Mouse (Mus musculus): ENCODE results near the gene Pgm5. TPM values are rescaled to one million over a fixed set of nuclear protein-coding genes. Genes with fewer than 3 reads are reported as not detected.

The Pgm5 gene
- polyA plus RNA-seq, 1 experiment from 2014 or later: 1.8 TPM

DNA sequence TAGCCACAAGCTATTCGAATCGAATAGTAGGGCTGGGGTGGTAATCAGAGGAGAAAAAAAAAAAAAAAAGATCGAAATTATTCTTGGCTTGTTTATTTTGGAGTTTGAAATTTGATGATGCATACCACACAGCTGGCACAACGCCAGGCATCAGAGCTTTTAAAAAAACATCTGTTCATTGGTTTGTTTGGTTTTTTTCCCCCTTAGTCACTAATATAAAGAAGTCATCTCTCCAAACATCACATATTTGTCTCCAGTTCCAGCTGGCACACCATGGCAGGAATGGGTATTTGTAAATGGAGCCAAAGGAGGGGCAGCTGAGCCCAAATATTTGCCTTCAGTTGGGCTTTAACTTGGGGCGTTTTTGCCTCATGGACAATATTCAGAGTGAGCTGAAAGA lies 131.0 kb downstream of the Pgm5 start:
- Histone ChIP-seq H3K9ac (ENCODE audit: low read depth, low read length) (no peak overlapping the region), H3K27ac (ENCODE audit: low read depth, low read length) (no peak overlapping the region), H3K27me3 (ENCODE audit: control insufficient read depth, insufficient read depth, low read length) (no peaks in the 10 kb centered on the region), H3K9me3 (ENCODE audit: control insufficient read depth, low read length) (no peaks in the 10 kb centered on the region), H3K4me2 (replicated peaks; ENCODE audit: low read depth, low read length) (no peak overlapping the region), H3K4me3 (ENCODE audit: low read length) (no peak overlapping the region), H3K4me1 (ENCODE audit: control insufficient read depth, insufficient read depth, low read length) (0 out of 2 replicates have a peak, but pooled peaks cover 2% of the 10 kb centered on the region), H3K36me3 (ENCODE audit: control insufficient read depth, insufficient read depth, low read length) (no peaks in the 10 kb centered on the region)
- no peak for ATAC-seq (ENCODE audit: low FRiP score, low TSS enrichment)
- WGBS: 53% methylated on average over 5 of the region's 5 CpGs

DNA sequence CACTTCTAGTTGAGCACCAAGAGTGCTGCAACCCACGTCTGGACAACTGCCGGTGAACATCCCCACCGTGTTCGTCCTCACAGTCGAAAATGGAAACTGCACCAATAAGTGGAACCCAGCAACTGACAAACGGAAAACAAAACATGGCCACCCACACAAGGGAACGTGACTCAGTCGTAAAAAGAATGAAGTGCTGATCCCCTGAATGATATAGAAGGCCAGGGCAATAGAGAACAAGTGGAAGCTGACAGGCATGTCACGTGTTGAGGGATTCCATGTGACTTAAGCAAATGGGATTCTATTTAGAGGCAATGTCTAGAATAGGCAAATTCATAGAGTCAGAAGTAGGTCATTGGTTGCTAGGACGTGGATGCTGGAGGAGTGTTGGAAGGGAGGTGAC lies 137.3 kb downstream of the Pgm5 start:
- Histone ChIP-seq H3K27ac (ENCODE audit: low read depth, low read length) (no peak overlapping the region), H3K36me3 (ENCODE audit: control insufficient read depth, insufficient read depth, low read length) (no peaks in the 10 kb centered on the region), H3K27me3 (ENCODE audit: control insufficient read depth, insufficient read depth, low read length) (no peaks in the 10 kb centered on the region), H3K9me3 (ENCODE audit: control insufficient read depth, low read length) (no peaks in the 10 kb centered on the region), H3K4me2 (replicated peaks; ENCODE audit: low read depth, low read length) (no peak overlapping the region), H3K4me1 (ENCODE audit: control insufficient read depth, insufficient read depth, low read length) (no peaks in the 10 kb centered on the region), H3K9ac (ENCODE audit: low read depth, low read length) (no peak overlapping the region), H3K4me3 (ENCODE audit: low read length) (no peak overlapping the region)
- WGBS: 58% methylated on average over 10 of the region's 10 CpGs
- ATAC-seq (ENCODE audit: low FRiP score, low TSS enrichment): no peak

DNA sequence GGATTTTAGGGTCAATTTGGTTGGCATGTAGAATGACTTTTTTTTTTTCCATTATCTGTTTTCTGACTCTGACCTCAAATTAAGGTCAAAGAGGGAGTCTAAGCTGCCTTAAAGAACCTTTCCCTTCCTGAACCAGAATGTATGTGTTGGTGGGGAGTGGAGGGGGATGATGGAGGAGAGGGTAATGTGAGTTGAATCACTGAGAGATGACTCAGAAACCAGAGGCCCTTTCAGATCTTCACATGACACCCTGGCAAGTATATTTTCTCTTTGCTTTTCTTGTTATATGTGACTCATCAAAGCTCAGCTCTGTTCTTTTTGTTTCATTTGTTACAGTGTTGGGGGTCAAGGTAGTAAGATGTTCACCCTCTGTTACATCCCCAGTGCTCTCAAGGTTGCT lies 141.2 kb downstream of the Pgm5 start:
- H3K4me3 ChIP-seq (ENCODE audit: low read length): no peak overlapping the region
- H3K27me3 ChIP-seq (ENCODE audit: control insufficient read depth, insufficient read depth, low read length): no peaks in the 10 kb centered on the region
- no peak overlapping the region for H3K27ac ChIP-seq (ENCODE audit: low read depth, low read length)
- H3K9me3 ChIP-seq (ENCODE audit: control insufficient read depth, low read length): no peaks in the 10 kb centered on the region
- no peak overlapping the region for H3K4me2 ChIP-seq (replicated peaks; ENCODE audit: low read depth, low read length)
- ATAC-seq (ENCODE audit: low FRiP score, low TSS enrichment): no peak
- H3K4me1 ChIP-seq (ENCODE audit: control insufficient read depth, insufficient read depth, low read length): no peaks in the 10 kb centered on the region
- no peak overlapping the region for H3K9ac ChIP-seq (ENCODE audit: low read depth, low read length)
- no peaks in the 10 kb centered on the region for H3K36me3 ChIP-seq (ENCODE audit: control insufficient read depth, insufficient read depth, low read length)

DNA sequence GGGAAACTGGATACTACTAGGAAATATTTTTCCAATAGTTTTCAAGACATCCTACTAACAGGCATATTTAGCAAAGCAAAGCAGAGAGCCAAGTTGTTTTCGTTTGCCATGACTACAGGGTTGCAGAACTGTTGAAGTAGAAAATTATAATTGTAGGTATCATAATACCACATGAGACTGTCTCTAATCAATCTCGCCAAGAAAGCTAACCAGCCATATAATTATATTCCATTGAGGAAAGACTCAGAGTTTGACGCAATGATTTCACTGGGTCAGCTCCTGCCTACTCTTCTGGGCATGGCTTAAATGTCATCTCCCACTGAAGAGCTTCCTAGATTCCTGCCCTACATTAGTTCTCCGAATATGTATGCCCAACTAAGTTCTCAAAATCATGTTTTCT lies 142.2 kb downstream of the Pgm5 start:
- no peaks in the 10 kb centered on the region for H3K27me3 ChIP-seq (ENCODE audit: control insufficient read depth, insufficient read depth, low read length)
- 86% methylated on average over 4 of the region's 4 CpGs for WGBS
- H3K9me3 ChIP-seq (ENCODE audit: control insufficient read depth, low read length): no peaks in the 10 kb centered on the region
- ATAC-seq (ENCODE audit: low FRiP score, low TSS enrichment): no peak
- H3K4me2 ChIP-seq (replicated peaks; ENCODE audit: low read depth, low read length): no peak overlapping the region
- no peaks in the 10 kb centered on the region for H3K4me1 ChIP-seq (ENCODE audit: control insufficient read depth, insufficient read depth, low read length)
- H3K36me3 ChIP-seq (ENCODE audit: control insufficient read depth, insufficient read depth, low read length): no peaks in the 10 kb centered on the region
- no peak overlapping the region for H3K9ac ChIP-seq (ENCODE audit: low read depth, low read length)
- H3K27ac ChIP-seq (ENCODE audit: low read depth, low read length): no peak overlapping the region
- H3K4me3 ChIP-seq (ENCODE audit: low read length): no peak overlapping the region

DNA sequence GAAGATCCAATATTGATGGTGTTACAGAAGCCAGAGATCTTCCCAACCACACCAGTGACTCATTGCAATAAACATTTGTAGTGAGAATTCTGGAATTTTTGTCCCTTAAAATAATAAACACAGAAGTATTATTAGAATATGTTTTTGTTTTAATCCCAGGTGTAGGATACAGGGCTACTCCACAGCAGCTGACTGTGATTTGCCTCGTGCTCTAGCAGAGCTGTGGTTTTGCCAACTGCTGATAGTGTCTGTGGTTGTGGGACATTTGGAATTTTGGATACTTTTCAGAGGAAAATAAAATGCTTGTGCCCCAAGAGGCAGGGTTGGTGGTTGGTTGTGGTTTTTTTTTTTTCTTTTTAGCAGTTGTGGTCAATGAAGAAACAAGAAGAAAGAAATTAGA lies 143.6 kb downstream of the Pgm5 start:
- WGBS: 90% methylated on average over 1 of the region's 1 CpGs
- no peak overlapping the region for H3K4me3 ChIP-seq (ENCODE audit: low read length)
- no peaks in the 10 kb centered on the region for H3K4me1 ChIP-seq (ENCODE audit: control insufficient read depth, insufficient read depth, low read length)
- ATAC-seq (ENCODE audit: low FRiP score, low TSS enrichment): no peak
- no peaks in the 10 kb centered on the region for H3K9me3 ChIP-seq (ENCODE audit: control insufficient read depth, low read length)
- no peak overlapping the region for H3K27ac ChIP-seq (ENCODE audit: low read depth, low read length)
- no peak overlapping the region for H3K9ac ChIP-seq (ENCODE audit: low read depth, low read length)
- H3K4me2 ChIP-seq (replicated peaks; ENCODE audit: low read depth, low read length): no peak overlapping the region
- no peaks in the 10 kb centered on the region for H3K27me3 ChIP-seq (ENCODE audit: control insufficient read depth, insufficient read depth, low read length)
- no peaks in the 10 kb centered on the region for H3K36me3 ChIP-seq (ENCODE audit: control insufficient read depth, insufficient read depth, low read length)

DNA sequence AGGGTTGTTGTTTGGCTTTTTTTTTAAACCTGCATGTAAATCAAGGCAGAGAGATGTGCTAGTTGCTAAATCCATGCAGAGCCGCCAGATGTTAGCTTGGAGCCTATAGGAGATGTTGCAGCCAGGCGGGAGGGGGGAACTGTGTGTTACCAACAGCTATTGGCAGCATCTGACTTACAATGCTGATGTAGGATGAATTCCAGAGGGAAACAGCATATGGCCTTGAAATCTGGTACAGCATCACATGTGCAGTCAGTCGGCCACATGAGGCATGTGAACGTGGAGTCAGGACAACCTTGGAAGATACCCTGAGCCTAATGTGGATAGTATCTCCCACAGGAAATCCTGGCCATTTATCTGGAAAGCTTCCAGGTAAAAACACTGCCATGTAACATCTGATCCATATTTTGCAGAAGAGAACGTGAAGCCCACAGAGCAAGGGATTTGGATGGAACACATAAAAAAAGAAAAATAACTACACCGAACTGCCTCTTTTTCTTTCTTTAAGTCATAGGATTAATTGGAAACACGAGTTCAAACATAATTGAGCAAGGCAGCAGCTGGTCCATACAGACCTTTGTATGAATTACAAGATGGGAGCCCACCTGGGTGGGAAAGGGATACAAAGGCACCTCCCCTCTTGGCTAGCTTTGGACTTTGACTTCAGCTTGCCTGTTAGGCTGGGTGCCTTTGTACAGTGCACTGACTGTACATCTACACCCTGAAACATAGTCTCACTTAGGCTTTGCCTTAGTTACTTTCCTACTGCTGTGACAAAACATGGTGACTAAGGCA lies 145.2 kb downstream of the Pgm5 start:
- H3K36me3 ChIP-seq (ENCODE audit: control insufficient read depth, insufficient read depth, low read length): no peaks in the 10 kb centered on the region
- H3K9ac ChIP-seq (ENCODE audit: low read depth, low read length): no peak overlapping the region
- H3K4me2 ChIP-seq (replicated peaks; ENCODE audit: low read depth, low read length): no peak overlapping the region
- no peaks in the 10 kb centered on the region for H3K9me3 ChIP-seq (ENCODE audit: control insufficient read depth, low read length)
- ATAC-seq (ENCODE audit: low FRiP score, low TSS enrichment): no peak
- no peak overlapping the region for H3K27ac ChIP-seq (ENCODE audit: low read depth, low read length)
- WGBS: 85% methylated on average over 7 of the region's 7 CpGs
- H3K4me1 ChIP-seq (ENCODE audit: control insufficient read depth, insufficient read depth, low read length): no peaks in the 10 kb centered on the region
- H3K27me3 ChIP-seq (ENCODE audit: control insufficient read depth, insufficient read depth, low read length): no peaks in the 10 kb centered on the region
- H3K4me3 ChIP-seq (ENCODE audit: low read length): no peak overlapping the region

DNA sequence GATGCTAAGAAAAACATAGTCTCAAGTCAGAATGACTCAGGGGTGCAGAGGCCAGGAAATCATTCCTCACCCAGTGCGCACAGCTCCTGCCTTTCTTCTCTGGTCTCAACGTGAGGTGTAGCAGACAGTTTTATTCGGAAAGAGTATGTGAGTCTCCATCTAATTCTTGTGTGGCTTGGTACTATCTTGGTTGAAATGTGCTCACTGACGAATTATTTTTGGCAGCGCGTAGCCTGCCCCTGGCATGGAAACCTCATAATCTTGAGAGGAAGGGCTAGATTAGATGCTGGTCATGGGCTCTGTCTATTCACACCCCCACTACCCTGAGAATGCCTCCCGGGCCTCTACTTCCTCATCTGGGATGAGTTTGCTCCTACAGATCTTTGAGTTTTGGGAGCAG lies 153.6 kb downstream of the Pgm5 start:
- H3K9me3 ChIP-seq (ENCODE audit: control insufficient read depth, low read length): no peaks in the 10 kb centered on the region
- no peaks in the 10 kb centered on the region for H3K27me3 ChIP-seq (ENCODE audit: control insufficient read depth, insufficient read depth, low read length)
- no peaks in the 10 kb centered on the region for H3K4me1 ChIP-seq (ENCODE audit: control insufficient read depth, insufficient read depth, low read length)
- no peak overlapping the region for H3K4me3 ChIP-seq (ENCODE audit: low read length)
- no peak overlapping the region for H3K4me2 ChIP-seq (replicated peaks; ENCODE audit: low read depth, low read length)
- no peak for ATAC-seq (ENCODE audit: low FRiP score, low TSS enrichment)
- no peak overlapping the region for H3K9ac ChIP-seq (ENCODE audit: low read depth, low read length)
- H3K27ac ChIP-seq (ENCODE audit: low read depth, low read length): no peak overlapping the region
- 69% methylated on average over 7 of the region's 7 CpGs for WGBS
- no peaks in the 10 kb centered on the region for H3K36me3 ChIP-seq (ENCODE audit: control insufficient read depth, insufficient read depth, low read length)

DNA sequence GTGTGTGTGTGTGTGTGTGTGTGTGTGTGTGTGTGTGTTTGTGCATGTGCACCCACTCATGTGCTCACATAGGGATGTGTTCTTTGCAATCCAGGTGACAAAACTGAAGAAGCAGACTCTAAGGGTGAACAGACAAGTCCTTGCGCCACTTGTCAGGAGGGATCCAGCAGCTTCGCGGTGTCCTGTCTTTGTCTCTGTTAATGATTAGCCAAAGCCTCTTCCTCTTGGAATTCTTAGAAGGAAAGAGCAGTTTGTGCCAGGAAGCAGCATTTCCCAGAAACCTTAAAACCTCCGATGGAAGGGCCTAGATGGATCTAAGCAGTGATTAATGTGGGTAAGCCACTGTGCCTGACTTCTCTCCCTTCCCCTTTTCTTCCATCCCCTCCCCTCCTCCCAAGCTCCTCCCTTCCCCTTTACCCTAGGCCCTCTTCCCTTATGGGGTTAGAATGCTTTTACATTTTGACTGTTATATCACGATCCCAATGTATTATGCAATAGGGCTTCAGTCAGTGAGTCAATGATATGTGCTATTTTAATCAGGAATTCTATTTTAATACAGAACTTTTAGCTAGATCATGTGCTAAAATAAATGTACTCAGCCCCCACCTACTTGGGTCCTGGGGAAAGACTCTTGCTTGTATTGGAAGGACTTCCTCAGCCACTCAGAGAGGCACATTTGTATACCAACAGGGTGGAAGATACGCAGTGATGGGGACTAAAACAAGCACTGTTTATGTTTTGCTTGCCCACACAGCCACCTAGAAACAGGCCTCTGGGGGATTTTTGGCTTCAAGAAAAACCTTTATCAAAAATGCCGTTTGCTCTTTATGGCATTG lies 154.4 kb downstream of the Pgm5 start:
- no peaks in the 10 kb centered on the region for H3K36me3 ChIP-seq (ENCODE audit: control insufficient read depth, insufficient read depth, low read length)
- H3K4me2 ChIP-seq (replicated peaks; ENCODE audit: low read depth, low read length): no peak overlapping the region
- no peaks in the 10 kb centered on the region for H3K9me3 ChIP-seq (ENCODE audit: control insufficient read depth, low read length)
- H3K9ac ChIP-seq (ENCODE audit: low read depth, low read length): no peak overlapping the region
- ATAC-seq (ENCODE audit: low FRiP score, low TSS enrichment): no peak
- 55% methylated on average over 7 of the region's 7 CpGs for WGBS
- no peak overlapping the region for H3K27ac ChIP-seq (ENCODE audit: low read depth, low read length)
- H3K4me1 ChIP-seq (ENCODE audit: control insufficient read depth, insufficient read depth, low read length): no peaks in the 10 kb centered on the region
- no peak overlapping the region for H3K4me3 ChIP-seq (ENCODE audit: low read length)
- H3K27me3 ChIP-seq (ENCODE audit: control insufficient read depth, insufficient read depth, low read length): no peaks in the 10 kb centered on the region

DNA sequence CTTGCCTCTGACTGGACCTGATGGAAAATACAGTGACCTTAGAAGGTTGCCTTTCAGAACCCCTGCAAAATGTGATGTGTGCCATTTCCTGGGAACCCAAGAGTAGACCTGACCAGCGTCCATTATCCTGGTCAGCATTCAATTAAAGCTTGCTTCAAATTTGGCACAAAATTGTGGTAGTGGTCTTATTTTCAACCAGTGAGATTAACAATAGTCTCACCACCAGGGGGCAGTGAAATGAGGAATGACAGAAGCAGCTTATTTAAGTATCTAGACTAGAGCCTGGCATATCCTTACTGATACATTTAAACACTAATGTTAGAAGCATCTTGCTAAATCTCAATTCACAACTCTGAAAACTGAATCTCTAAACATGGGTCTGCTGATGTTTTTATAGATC lies 156.3 kb downstream of the Pgm5 start:
- ATAC-seq (ENCODE audit: low FRiP score, low TSS enrichment): no peak
- H3K4me3 ChIP-seq (ENCODE audit: low read length): no peak overlapping the region
- no peaks in the 10 kb centered on the region; the same call in none of the 2 replicates for H3K4me1 ChIP-seq (ENCODE audit: control insufficient read depth, insufficient read depth, low read length)
- H3K27ac ChIP-seq (ENCODE audit: low read depth, low read length): no peak overlapping the region
- WGBS: 69% methylated on average over 1 of the region's 1 CpGs
- no peak overlapping the region for H3K9ac ChIP-seq (ENCODE audit: low read depth, low read length)
- H3K27me3 ChIP-seq (ENCODE audit: control insufficient read depth, insufficient read depth, low read length): no peaks in the 10 kb centered on the region
- H3K4me2 ChIP-seq (replicated peaks; ENCODE audit: low read depth, low read length): no peak overlapping the region
- no peaks in the 10 kb centered on the region for H3K36me3 ChIP-seq (ENCODE audit: control insufficient read depth, insufficient read depth, low read length)
- H3K9me3 ChIP-seq (ENCODE audit: control insufficient read depth, low read length): no peaks in the 10 kb centered on the region
